Mouse (Mus musculus): ENCODE measurements around the gene Zfp953.
"Not testable (repeated sequence)": the region's sequence is repeated elsewhere in the genome, so short reads cannot be mapped to it uniquely, and the experiment has no call there.

The Zfp953 gene

GRCm38 (mm10) chr13:67360131-67360744 is at the start of gene Zfp953, which contains the start of gene Gm28044:
Zfp953 (minus strand) TSS chr13:67360605.
Gm28044 (minus strand) TSS chr13:67360536.
- DNase-seq = peak; percentile 91

- DNase-seq = peak; percentile 76
These were observed 38.9 kb upstream of the Zfp953 start, which contains the start of gene Zfp429 for GRCm38 (mm10) chr13:67399183-67399903. Zfp429 (minus strand) TSS chr13:67399819.

- DNase-seq = not testable (repeated sequence)
These were observed 15.8 kb upstream of the Zfp953 start for GRCm38 (mm10) chr13:67376255-67376654.

DNA sequence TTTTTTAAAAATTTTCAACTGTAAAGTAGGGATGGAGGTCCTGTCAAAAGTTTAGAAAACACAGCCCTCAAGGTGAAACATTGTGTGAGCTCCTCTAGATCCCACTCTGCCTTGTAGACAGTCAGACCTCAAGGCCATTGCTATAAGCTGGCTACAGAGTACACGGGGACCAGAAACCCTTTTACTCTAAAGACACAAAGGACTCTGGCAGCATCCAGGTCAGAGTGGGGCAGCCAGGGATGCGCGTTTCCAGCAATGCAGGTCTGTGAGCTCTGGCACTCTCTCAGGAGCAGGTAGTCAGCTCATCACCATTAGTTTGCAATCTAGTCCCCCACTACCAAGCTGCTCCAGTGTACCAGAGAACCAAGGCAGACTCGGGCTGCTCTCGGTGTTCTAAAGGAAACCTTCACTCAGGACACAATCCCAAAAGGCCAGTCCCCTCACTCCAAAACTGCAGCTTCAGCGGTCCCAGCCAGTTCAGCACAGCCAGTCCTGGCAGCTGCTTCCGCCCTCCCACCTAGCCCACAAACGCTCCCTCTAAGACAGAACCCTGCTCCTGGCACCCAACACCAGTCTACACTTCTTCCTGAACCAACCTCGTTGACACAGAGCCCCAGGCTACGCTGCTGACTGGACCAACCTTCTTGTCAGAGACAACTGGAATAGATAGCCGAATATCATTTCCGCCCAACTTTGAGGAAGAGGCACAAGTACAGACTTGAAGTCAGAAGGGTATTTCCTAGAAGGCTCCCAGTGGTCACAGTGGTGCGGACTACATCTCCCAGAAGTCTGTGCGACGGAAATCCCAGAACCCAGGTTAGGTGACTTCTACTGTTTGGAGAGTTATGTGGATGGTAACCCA is 14.9 kb upstream of the Zfp953 start, which contains the start of the genes Gm28041 and Zfp456:
Gm28041 (minus strand) TSS at position 684 of the 862 bp plus-strand sequence.
Zfp456 (minus strand) TSS at position 761 of the 862 bp plus-strand sequence.
- peak; percentile 73 for DNase-seq

DNA sequence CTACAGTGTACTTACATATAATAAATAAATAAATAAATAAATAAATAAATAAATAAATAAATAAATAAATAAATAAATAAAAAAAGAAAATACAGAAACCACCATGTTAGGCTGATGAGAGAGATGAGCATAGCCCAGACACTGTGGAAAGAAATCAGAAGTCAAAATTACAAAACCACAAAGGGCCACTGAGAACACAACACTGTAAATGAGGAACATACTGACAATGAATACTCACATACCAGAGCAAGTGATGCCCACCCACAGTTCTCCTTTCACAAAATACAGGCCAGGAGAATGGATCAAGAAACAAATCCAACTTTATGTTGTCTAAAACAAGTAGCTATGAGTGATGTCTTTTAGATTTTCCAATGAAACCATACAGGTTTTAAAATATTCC is 8.6 kb downstream of the Zfp953 start:
- no peak for DNase-seq

- no peak for DNase-seq
These were observed 17.0 kb downstream of the Zfp953 start for GRCm38 (mm10) chr13:67343422-67343821.

- no peak for DNase-seq
These were observed 27.5 kb downstream of the Zfp953 start for GRCm38 (mm10) chr13:67332877-67333276.

GRCm38 (mm10) chr13:67332019-67332724 is 28.2 kb downstream of the Zfp953 start, which contains the start of gene Zfp595:
Zfp595 (minus strand) TSS chr13:67332570.
- DNase-seq = peak; percentile 85

DNA sequence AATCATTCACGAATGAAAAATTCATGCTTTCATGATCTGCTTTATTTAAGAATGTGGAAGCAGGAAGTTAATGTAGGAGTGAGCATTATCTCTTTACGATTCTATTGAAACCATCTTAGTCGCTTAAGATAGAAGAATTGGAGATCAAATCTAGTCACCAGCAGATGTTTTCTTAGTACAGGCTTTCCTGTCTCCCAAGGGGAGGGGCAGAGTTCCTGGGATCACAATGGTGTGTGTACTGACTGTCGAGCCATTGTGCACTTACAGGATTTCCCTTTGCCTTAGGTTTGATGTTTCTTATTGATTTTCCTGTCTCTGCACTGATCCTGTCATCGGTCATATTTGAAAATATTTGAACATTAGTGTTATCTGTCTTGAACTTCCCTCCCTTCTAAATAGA is 53.7 kb downstream of the Zfp953 start:
- peak; percentile 9 for DNase-seq

DNA sequence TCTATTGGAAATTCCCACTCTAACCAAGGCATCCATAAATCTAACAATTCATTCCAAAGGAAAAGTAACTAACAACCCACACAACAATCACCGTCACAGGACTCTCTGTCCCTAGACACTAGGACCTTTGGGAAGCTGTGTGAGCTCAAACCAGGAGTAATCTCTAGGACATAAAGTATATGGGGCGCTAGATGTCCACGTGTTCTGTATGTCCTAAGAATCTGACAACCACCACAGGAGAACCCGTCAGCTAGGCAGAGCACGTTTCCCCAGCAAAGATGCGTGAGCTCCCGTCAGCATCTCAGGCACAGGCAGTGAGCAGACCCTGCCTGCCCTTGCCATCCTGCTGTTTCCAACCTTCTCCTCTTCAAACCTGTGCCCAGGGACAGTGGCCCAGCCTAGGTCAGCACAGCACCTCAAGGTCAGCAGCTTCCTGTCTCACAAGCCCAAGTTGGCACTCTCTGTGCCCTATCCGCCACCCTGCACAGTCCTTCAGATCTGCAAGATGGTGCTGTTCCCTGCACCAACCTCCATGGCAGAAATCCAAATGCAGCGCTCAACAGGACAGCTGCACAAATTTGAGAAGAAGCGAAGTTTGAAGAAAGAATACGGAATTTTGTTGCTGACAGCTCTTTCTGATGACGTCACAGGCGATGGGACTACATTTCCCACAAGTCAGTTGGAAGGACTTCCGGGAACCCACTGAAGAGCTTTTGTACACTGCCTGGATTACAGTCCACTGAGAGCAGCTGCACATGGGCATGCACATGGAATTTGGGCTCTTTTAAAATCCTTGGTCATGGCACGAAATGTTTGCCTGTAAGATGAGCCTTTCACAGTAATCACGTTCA is 54.4 kb downstream of the Zfp953 start, which contains the start of gene Zfp457:
Zfp457 (minus strand) TSS at position 664 of the 851 bp plus-strand sequence.
- peak; percentile 86 for DNase-seq
